Mouse (Mus musculus): ENCODE measurements at regions not wholly inside any gene's neighbourhood (a gene's known extent, or its start where the extent isn't known, plus 50 kb on each side); places are given as distances from the start of the nearest gene placed in this dataset.

GRCm38 (mm10) chr6:126242299-126242698, 75.6 kb upstream of the Ntf3 start:
- Histone ChIP-seq H3K36me3 (replicated peaks; ENCODE audit: control insufficient read depth, insufficient read depth, low read length) (no peaks in the 10 kb centered on the region), H3K27me3 (ENCODE audit: control insufficient read depth, insufficient read depth, low read length) (no peaks in the 10 kb centered on the region), H3K4me2 (ENCODE audit: low read depth, low read length) (no peak overlapping the region), H3K4me3 (ENCODE audit: low read depth, low read length) (no peak overlapping the region), H3K27ac (ENCODE audit: low read depth) (no peak overlapping the region; the same call in 1 of the 2 replicates), H3K9me3 (replicated peaks; ENCODE audit: control insufficient read depth, low read length) (no peaks in the 10 kb centered on the region), H3K4me1 (ENCODE audit: control insufficient read depth, insufficient read depth) (peaks cover 13% of the 10 kb centered on the region), H3K9ac (replicated peaks; ENCODE audit: low read depth, low read length) (no peak overlapping the region)
- DNase-seq (ENCODE audit: low spot score) (peak; percentile 65), ATAC-seq (ENCODE audit: insufficient read depth, low read depth) (peak; percentile 89)
- 44% methylated on average over 2 of the region's 2 CpGs for WGBS
- TF ChIP-seq EP300 (IDR thresholded peaks at IDR 0.05; ENCODE audit: low read depth) = no peak
- no peak for TF ChIP-seq CTCF (IDR thresholded peaks at IDR 0.05; ENCODE audit: low read depth)

GRCm38 (mm10) chr6:126240256-126240655, 73.5 kb upstream of the Ntf3 start:
- peak; percentile 8 for DNase-seq (ENCODE audit: low spot score)

More at GRCm38 (mm10) chr6:126240256-126240655, 73.5 kb upstream of the Ntf3 start:
- Histone ChIP-seq H3K4me3 (ENCODE audit: low read depth, low read length) (no peak overlapping the region), H3K27ac (ENCODE audit: low read depth) (peak overlapping the region; percentile 51; the same call in 1 of the 2 replicates), H3K4me2 (ENCODE audit: low read depth, low read length) (no peak overlapping the region), H3K9me3 (replicated peaks; ENCODE audit: control insufficient read depth, low read length) (no peaks in the 10 kb centered on the region), H3K4me1 (ENCODE audit: control insufficient read depth, insufficient read depth) (peaks cover 13% of the 10 kb centered on the region), H3K27me3 (ENCODE audit: control insufficient read depth, insufficient read depth, low read length) (no peaks in the 10 kb centered on the region), H3K36me3 (replicated peaks; ENCODE audit: control insufficient read depth, insufficient read depth, low read length) (no peaks in the 10 kb centered on the region), H3K9ac (replicated peaks; ENCODE audit: low read depth, low read length) (no peak overlapping the region)
- peak; percentile 56 for ATAC-seq (ENCODE audit: insufficient read depth, low read depth)
- TF ChIP-seq CTCF (IDR thresholded peaks at IDR 0.05; ENCODE audit: low read depth) (no peak), EP300 (IDR thresholded peaks at IDR 0.05; ENCODE audit: low read depth) (no peak)
- 14% methylated on average over 1 of the region's 1 CpGs for WGBS
